Mouse (Mus musculus) thymus, postnatal 14 days (tissue): ENCODE measurements around the gene Hsf2.
"Not testable (repeated sequence)": the region's sequence is repeated elsewhere in the genome, so short reads cannot be mapped to it uniquely, and the experiment has no call there.

Experiments
- DNase-seq: peaks from one replicate; pipeline ENCODE4 v3.0.0; 2021

Hsf2 gene

DNA sequence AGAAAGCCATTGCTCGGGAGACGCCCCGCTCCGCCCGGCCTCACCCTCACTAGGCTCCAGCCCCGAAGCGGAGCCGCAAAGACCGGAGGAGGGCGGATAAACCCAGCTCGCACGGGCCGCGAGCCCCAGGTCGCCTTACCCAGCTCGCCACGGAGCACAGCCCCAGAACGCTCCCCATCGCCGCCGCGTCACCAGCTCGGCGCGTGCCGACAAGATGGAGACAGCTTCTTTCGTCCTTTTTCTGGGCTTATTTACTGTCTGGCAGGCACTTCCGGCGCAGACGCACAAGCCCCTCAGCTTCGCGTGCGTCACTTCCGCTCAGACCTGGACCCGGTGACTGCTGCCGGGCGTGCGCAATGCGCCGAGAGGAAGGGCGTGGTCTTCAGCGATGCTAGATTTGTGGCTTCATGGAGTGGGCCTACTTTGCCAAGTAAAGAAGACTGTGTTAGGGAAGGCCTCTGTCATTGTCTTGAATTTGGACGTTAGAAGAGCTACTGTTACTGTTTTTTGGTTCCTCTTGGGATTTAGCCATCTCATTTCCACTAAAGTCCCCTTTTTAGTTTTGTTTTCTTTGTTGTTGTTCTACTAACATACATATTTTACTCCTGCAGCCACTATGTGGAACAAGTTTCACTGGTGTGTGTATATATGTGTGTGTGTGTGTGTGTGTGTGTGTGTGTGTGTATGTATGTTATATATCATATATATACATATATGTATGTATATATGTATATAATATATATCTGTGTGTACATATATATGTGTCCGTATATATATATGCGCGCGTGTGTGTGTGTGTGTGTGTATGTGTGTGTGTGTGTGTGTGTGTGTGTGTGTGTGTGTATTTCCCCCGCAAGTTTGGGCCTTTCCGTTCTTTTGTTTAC is 46.3 kb downstream of the Hsf2 start, which contains the start of gene Serinc1:
TSS of gene Serinc1 (minus strand) at position 313 of the 884 bp plus-strand sequence.
- DNase-seq = peak; percentile 94

DNA sequence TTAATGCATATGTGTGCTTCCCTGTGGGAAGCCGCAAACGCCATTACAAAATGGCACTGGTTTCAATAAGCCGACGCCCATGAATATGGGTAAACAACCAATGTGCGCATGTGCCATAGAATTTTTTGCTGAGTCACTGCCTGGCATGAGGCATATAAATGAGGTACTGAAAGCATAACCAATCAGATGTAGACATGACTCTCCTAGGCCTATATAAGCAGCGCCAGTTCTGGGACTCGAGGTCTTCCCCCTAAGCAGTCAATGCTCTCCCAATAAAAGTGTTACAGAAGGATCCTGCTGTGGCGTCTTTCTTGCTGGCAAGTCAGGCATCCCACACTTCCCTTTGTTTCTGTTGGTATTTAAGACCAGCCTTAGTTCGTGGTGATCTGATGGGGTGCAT is 57.7 kb downstream of the Hsf2 start:
- DNase-seq = not testable (repeated sequence)

DNA sequence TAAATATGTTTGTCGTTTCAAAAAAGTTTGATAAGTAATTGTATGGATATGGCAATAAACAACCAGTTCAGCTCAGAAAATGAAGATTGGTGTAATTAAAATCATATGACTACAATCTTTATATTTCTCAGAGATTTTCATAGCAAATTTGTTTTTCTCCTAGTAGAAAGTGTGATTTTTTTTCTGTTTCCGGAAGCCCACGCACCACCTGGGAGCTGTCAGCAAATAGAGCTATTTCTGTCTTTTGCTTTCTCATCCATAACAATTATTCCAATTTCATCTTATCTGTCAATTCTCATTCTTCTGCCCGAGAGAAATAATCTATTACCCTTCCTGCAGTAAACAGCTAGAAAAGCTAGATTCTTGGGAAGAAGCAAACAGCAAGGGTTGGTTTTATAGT is 63.4 kb downstream of the Hsf2 start:
- no peak for DNase-seq

DNA sequence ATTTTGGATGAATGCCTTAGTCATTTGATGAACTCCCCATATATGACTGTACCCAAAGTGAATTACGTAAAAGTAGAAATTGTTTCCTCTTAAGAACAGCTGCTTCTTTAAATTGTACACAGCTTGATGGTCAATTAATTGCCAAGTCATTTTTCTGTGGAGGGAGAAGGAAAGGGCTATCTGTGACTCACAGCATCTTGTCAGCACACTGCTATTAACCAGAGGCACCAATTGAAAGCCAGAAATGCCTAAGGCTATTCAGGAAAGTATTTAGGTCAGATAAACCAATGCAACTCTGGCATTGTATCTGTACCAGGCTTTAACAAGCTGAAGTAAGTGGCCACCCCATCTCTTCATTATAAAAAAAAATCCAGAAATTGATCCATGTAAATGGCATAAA is 67.5 kb downstream of the Hsf2 start:
- DNase-seq = no peak

DNA sequence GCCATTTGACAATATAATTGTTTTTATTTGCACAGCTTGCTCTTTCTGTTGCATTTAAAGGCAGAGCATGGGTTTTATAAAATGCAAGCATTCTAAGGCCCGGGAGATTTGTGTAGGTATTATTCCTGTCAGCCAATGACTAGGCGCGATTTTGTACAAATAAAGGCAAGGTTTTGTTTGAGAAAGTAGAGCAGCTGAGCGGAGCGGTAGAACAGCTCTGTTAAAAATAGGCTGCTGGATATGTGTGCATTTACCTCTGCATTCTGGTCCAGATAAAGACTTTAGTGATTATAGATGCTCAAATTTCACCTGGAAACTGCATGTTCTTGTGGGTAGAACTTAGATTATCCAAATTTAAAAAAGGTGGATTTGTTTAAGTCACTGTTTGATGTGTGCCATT is 71.4 kb downstream of the Hsf2 start:
- DNase-seq = no peak
